Mouse (Mus musculus) testis, adult 2 months (tissue): Measurements from ENCODE around the gene Zc3h18.

Source experiments
- CTCF ChIP-seq: fragments of 200-500 bp; IDR thresholded peaks from 2 replicates; pipeline ENCODE4 v1.5.1; 2012; ENCODE audit warnings: low read depth, mild to moderate bottlenecking, inconsistent platforms, low read length, moderate library complexity; ENCODE audit not compliant: control insufficient read depth, insufficient read depth, insufficient replicate concordance
- POLR2A ChIP-seq: fragments of 200-500 bp; IDR thresholded peaks from 2 replicates; pipeline ENCODE4 v1.6.1; 2012; ENCODE audit warnings: low read depth, mild to moderate bottlenecking, inconsistent platforms, low read length, moderate library complexity; ENCODE audit not compliant: control insufficient read depth

- TF ChIP-seq POLR2A (no peak), CTCF (no peak)
Measured at GRCm38 (mm10) chr8:122460524-122461472, 84.4 kb downstream of the Zc3h18 start, which contains the start of gene Snai3.
